ENCODE assay signal across 21 mouse cellular contexts in genomic region chr1:180264389-180264788, GRCm38 (mm10). TPM values are rescaled to one million over a fixed set of nuclear protein-coding genes. Genes with fewer than 3 reads are reported as not detected.
A peak's percentile ranks its signal among the peaks of the same experiment; 100 is the strongest.
DNase-seq lines count a peak whose midpoint lies in the region; ATAC-seq and TF ChIP-seq lines count a peak whose summit lies in the region.
"Had no signal": no experiment of that assay in that cellular context is flagged by ENCODE, and none has a peak within 500 bp of the region (broad histone marks: within the 10 kb centered on the region; RNA-seq: fewer than 3 reads in every experiment).

No protein-coding gene starts in this region.

- H3K9ac ChIP-seq in lung, postnatal 0 days (replicated peaks; ENCODE audit: low read depth): no peak overlapping the region
- H3K9ac ChIP-seq: forebrain, embryonic 13.5 days; hindbrain, embryonic 15.5 days; lung, embryonic 14.5 days; neural tube, embryonic 15.5 days had no signal

- peak; percentile 1 for DNase-seq in adrenal gland, adult 8-10 months
- no peak for DNase-seq in adrenal gland, postnatal 4 days (ENCODE audit: low spot score in 2 of 2)
- no peak for DNase-seq in lung, postnatal 0 days (ENCODE audit: low spot score)
- DNase-seq in lung, postnatal 36 days: no peak
- DNase-seq in induced T-regulatory cell, adult 2 months (ENCODE audit: low read depth): peak; percentile 81
- DNase-seq in naive thymus-derived CD4-positive, alpha-beta T cell, adult 2 months (ENCODE audit: low read depth): peak; percentile 75
- DNase-seq in layer of hippocampus, postnatal 14 days (ENCODE audit: low spot score in 2 of 2): no peak
- DNase-seq in layer of hippocampus, postnatal 25 days (ENCODE audit: extremely low spot score in 1 of 2, low spot score in 1 of 2): no peak
- DNase-seq: cerebellum, adult 2 months; cerebellum, postnatal 36 days; embryo, embryonic 11 days; right cerebral cortex, adult 18-20 months; thymus, adult 18-20 months had no signal

- H3K4me3 ChIP-seq in lung, postnatal 0 days (ENCODE audit: low read depth, low read length): no peak overlapping the region
- H3K4me3 ChIP-seq: forebrain, embryonic 13.5 days; hindbrain, embryonic 15.5 days; left cerebral cortex, adult 2 months; neural tube, embryonic 15.5 days had no signal

- ATAC-seq in lung, postnatal 0 days: no peak
- ATAC-seq: forebrain, embryonic 13.5 days; intestine, postnatal 0 days had no signal

- peaks cover 11% of the 10 kb centered on the region; the same call in 1 of the 2 replicates for H3K4me1 ChIP-seq in lung, postnatal 0 days (ENCODE audit: insufficient read depth, low read depth, low read length)
- H3K4me1 ChIP-seq: forebrain, embryonic 13.5 days had no signal

- no peak for TF ChIP-seq EP300 in lung, postnatal 0 days (IDR thresholded peaks at IDR 0.05)

- no peaks in the 10 kb centered on the region for H3K36me3 ChIP-seq in lung, postnatal 0 days (ENCODE audit: insufficient read depth, low read length)
- H3K36me3 ChIP-seq: embryonic facial prominence, embryonic 13.5 days; heart, embryonic 13.5 days; hindbrain, embryonic 15.5 days; neural tube, embryonic 15.5 days had no signal

- H3K27ac ChIP-seq in lung, postnatal 0 days (ENCODE audit: low read length): no peak overlapping the region
- H3K27ac ChIP-seq: embryonic facial prominence, embryonic 13.5 days; forebrain, embryonic 13.5 days; hindbrain, embryonic 15.5 days; left cerebral cortex, adult 2 months; neural tube, embryonic 15.5 days had no signal

- H3K9me3 ChIP-seq in lung, postnatal 0 days (ENCODE audit: low read length): no peaks in the 10 kb centered on the region
- H3K9me3 ChIP-seq: embryonic facial prominence, embryonic 13.5 days; forebrain, embryonic 13.5 days; heart, embryonic 13.5 days; hindbrain, embryonic 15.5 days; neural tube, embryonic 15.5 days had no signal

- WGBS in lung, postnatal 0 days: 59% methylated on average over 6 of the region's 6 CpGs

- no peak for TF ChIP-seq CTCF in lung, postnatal 0 days (IDR thresholded peaks at IDR 0.05)

- H3K27me3 ChIP-seq in lung, postnatal 0 days (replicated peaks; ENCODE audit: insufficient read depth, low read length): no peaks in the 10 kb centered on the region

- peak overlapping the region; percentile 41; the same call in 1 of the 2 replicates for H3K4me2 ChIP-seq in lung, postnatal 0 days (replicated peaks; ENCODE audit: low read depth, low read length)

RNA-seq across cellular contexts. Expression of gene Psen2, which starts 1.2 kb away (rescaled TPM):
- total RNA-seq in adrenal gland, adult 8-10 months (2022): 10 to 100 TPM; 33.1 to 43.1 (median 38.4) TPM
- total RNA-seq in adrenal gland, postnatal 4 days (2021): 10 to 100 TPM; 40.2 to 45.4 TPM
- 25.1 and 26.4 TPM in 2 replicates for polyA plus RNA-seq in lung, postnatal 0 days (2015; fragmentation: Nextera tagmentation; extraction: Ambion mirVana)
- total RNA-seq in layer of hippocampus, postnatal 14 days (2021): 10 to 100 TPM; 21.7 to 25.0 TPM
- total RNA-seq in layer of hippocampus, postnatal 25 days (2021): 10 to 100 TPM; 19.5 to 25.4 TPM

Comparison
In these comparisons a context has a peak if more than half of its experiments do, and no peak if none do; other contexts are left out.
1. DNase-seq: peak in adrenal gland, adult 8-10 months (single experiment), induced T-regulatory cell, adult 2 months (single experiment) and naive thymus-derived CD4-positive, alpha-beta T cell, adult 2 months (single experiment); none in adrenal gland, postnatal 4 days (0 of 2), lung, postnatal 0 days (single experiment), lung, postnatal 36 days (single experiment), layer of hippocampus, postnatal 14 days (0 of 2) and layer of hippocampus, postnatal 25 days (0 of 2).